Mouse (Mus musculus): ENCODE measurements around the gene Rmnd5b.

GRCm38 (mm10) chr11:51648566-51648965, 12.9 kb upstream of the Rmnd5b start:
- no peak for TF ChIP-seq CTCF (IDR thresholded peaks at IDR 0.05; ENCODE audit: borderline replicate concordance, insufficient read depth, low read length)
- TF ChIP-seq POLR2A (IDR thresholded peaks at IDR 0.05; ENCODE audit: low read depth, low read length), result no peak

Measured in embryonic fibroblast, embryonic 13.5 days (primary cell).